Mouse (Mus musculus) stomach, embryonic 14.5 days (tissue): ENCODE data around the gene Zbtb8os. TPM values are rescaled to one million over a fixed set of nuclear protein-coding genes. Genes with fewer than 3 reads are reported as not detected.

Source experiments
- ATAC-seq: fragments of 200-750 bp; cut with Nextera tagmentation; 2 replicates; pipeline ENCODE4 v1.8.0; 2017; ENCODE audit warnings: low read depth, moderate TSS enrichment; ENCODE audit not compliant: insufficient number of reproducible peaks, insufficient read depth, low FRiP score
- H3K27ac ChIP-seq: fragments of 300-500 bp; sonication (generic); 2 replicates; pipeline ENCODE4 v1.5.1; 2014; ENCODE audit warnings: mild to moderate bottlenecking, low read length, moderate library complexity, mixed read lengths
- H3K27me3 ChIP-seq: fragments of 300-500 bp; sonication (generic); 2 replicates; pipeline ENCODE4 v1.6.1; 2014; ENCODE audit warnings: low read length, control low read depth, mixed read lengths; ENCODE audit not compliant: control insufficient read depth, insufficient read depth
- H3K36me3 ChIP-seq: fragments of 300-500 bp; sonication (generic); 2 replicates; pipeline ENCODE4 v1.6.1; 2014; ENCODE audit warnings: mild to moderate bottlenecking, control low read depth, low read length, moderate library complexity, mixed read lengths; ENCODE audit not compliant: control insufficient read depth, insufficient read depth
- H3K4me1 ChIP-seq: fragments of 300-500 bp; sonication (generic); 2 replicates; pipeline ENCODE4 v1.6.1; 2014; ENCODE audit warnings: low read length, control low read depth, mixed read lengths; ENCODE audit not compliant: control insufficient read depth, insufficient read depth
- H3K4me2 ChIP-seq: fragments of 300-500 bp; sonication (generic); replicated peaks from 2 replicates; pipeline ENCODE4 v1.6.1; 2014; ENCODE audit warnings: low read depth, low read length, control low read depth
- H3K4me3 ChIP-seq: fragments of 300-500 bp; sonication (generic); 2 replicates; pipeline ENCODE4 v1.5.1; 2014; ENCODE audit warnings: low read depth, low read length, control low read depth
- H3K9ac ChIP-seq: fragments of 300-500 bp; sonication (generic); replicated peaks from 2 replicates; pipeline ENCODE4 v1.6.1; 2014; ENCODE audit warnings: low read depth, mild to moderate bottlenecking, control low read depth, low read length, moderate library complexity, mixed read lengths
- H3K9me3 ChIP-seq: fragments of 300-500 bp; sonication (generic); 2 replicates; pipeline ENCODE4 v1.6.1; 2016; ENCODE audit warnings: low read depth, low read length, control low read depth; ENCODE audit not compliant: control insufficient read depth
- WGBS: fragments of 180-500 bp; shearing (Covaris S2); extraction: QIAGEN DNeasy Blood & Tissue Kit; methylation state at CpG from one replicate; pipeline ENCODE4 v1.1.7; 2014; 5-methylcytosine and 5-hydroxymethylcytosine counted together
- polyA plus RNA-seq: library from polyadenylated mRNA; unstranded; fragments of >200 nt; fragmentation: Nextera tagmentation; extraction: Ambion mirVana; gene quantifications from 2 replicates; pipeline ENCODE4 v1.2.1, GENCODE M21; 2014

Gene Zbtb8os
- polyA plus RNA-seq, 1 experiment from 2014 or later = 52.2 TPM

DNA sequence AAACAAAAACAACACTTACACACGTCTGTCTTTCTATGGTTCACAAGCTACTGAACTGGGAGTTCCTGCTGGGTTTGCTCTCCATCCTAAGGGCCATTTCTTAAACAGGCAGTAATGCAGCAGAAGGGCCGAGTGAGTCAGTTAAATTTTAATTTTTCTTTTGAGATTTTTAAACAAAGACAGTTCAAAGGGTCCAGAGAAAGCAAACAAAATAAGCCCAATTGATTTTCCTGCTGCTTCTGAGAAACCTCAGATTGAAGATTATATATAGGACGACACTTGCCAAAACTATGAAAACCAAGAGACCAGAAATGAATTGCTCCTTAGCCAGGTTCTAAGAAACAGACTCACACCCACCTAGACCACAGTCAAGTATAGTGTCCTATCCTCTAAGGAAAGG is 21.6 kb upstream of the Zbtb8os start:
- Histone ChIP-seq H3K4me2 (no peak overlapping the region), H3K36me3 (peaks cover 84% of the 10 kb centered on the region), H3K4me3 (no peak overlapping the region), H3K27ac (no peak overlapping the region), H3K27me3 (no peaks in the 10 kb centered on the region), H3K9ac (no peak overlapping the region), H3K4me1 (no peaks in the 10 kb centered on the region), H3K9me3 (no peaks in the 10 kb centered on the region)
- ATAC-seq = no peak
- WGBS = 60% methylated on average over 3 of the region's 3 CpGs

DNA sequence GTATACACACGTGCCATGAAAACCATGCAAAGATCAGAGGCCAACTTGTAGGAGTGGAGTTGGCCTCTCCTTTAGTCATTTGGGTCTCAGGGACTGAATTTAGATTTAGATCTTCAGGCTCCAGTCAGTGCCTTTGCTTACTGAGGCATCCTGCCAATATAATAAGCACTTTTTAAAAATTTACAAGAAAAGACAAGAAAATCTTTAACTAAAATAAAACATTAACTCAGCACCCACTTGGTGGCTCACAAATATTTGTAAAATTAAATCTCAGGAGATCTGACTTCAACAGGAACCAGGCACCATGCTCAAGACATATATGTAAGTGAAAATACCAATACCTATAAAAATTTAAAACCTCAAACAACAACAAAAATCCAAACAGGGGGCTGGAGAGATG is 14.6 kb upstream of the Zbtb8os start:
- no peaks in the 10 kb centered on the region for H3K27me3 ChIP-seq
- ATAC-seq = no peak
- peaks cover 73% of the 10 kb centered on the region for H3K36me3 ChIP-seq
- 0 out of 2 replicates have a peak, but pooled peaks cover 3% of the 10 kb centered on the region for H3K4me1 ChIP-seq
- H3K4me3 ChIP-seq = no peak overlapping the region
- no peaks in the 10 kb centered on the region for H3K9me3 ChIP-seq
- no peak overlapping the region for H3K4me2 ChIP-seq
- 86% methylated on average over 1 of the region's 1 CpGs for WGBS
- no peak overlapping the region for H3K9ac ChIP-seq
- H3K27ac ChIP-seq = no peak overlapping the region

DNA sequence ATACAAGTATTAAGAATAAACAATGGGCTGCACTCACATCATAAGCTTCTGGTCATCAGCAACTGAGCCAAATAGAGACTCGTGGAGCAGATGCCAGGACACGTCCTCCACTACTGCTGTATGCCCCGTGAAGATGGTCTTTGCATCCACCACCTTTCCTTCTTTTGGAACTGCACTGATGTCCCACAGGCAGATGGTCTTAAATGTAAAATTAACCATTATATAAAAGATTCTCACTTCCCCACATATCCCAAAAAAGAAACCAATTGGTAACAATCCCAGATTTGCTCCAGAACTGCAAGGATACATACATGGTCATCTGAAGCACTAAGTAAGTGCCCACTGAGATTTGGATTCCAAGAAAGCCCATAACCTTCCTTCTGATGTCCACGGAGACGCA is 13.5 kb upstream of the Zbtb8os start:
- Histone ChIP-seq H3K4me1 (0 out of 2 replicates have a peak, but pooled peaks cover 3% of the 10 kb centered on the region), H3K9me3 (no peaks in the 10 kb centered on the region), H3K27me3 (no peaks in the 10 kb centered on the region), H3K4me3 (no peak overlapping the region), H3K36me3 (peaks cover 71% of the 10 kb centered on the region), H3K4me2 (no peak overlapping the region), H3K9ac (no peak overlapping the region), H3K27ac (no peak overlapping the region)
- 95% methylated on average over 5 of the region's 5 CpGs for WGBS
- ATAC-seq = no peak

DNA sequence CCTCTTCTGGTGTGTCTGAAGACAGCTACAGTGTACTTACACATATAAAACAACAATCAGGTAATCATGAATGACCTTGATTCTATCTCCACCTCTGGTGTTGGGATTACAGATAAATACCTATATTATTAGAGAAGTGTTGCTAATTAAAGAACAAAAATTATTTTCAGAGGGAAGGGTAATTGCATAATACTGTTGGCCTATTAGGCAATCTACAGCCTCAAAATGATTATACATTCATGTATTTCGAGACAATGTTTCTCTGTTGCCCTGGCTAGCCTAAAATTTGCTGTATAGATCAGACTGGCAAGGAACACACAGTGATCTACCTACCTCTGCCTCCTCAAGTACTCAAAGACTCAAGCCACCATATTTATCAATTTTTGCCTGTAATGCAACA is 12.0 kb upstream of the Zbtb8os start:
- Histone ChIP-seq H3K4me3 (no peak overlapping the region), H3K9me3 (no peaks in the 10 kb centered on the region), H3K4me2 (no peak overlapping the region), H3K27me3 (no peaks in the 10 kb centered on the region), H3K27ac (no peak overlapping the region), H3K9ac (no peak overlapping the region), H3K4me1 (0 out of 2 replicates have a peak, but pooled peaks cover 3% of the 10 kb centered on the region), H3K36me3 (peaks cover 71% of the 10 kb centered on the region)
- WGBS = 91% methylated on average over 1 of the region's 1 CpGs
- ATAC-seq = no peak

DNA sequence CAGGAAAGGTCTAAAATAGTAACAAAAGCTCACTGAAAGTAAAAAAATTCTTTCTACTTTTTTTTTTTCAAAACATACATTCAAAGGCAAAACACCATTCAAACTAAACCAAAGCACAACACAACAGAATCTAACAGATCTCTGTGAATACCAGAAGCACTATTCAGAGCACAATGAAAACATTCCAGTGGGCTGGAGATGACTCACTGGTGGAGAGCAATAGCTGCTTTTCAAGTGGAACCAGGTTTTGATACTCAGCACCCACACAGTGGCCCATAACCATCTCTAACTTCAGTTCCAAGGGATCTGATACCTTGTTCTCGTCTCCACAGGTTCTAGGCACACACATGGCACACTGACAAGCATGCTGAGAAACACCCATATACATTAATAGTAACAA is 10.7 kb upstream of the Zbtb8os start:
- no peak for ATAC-seq
- no peak overlapping the region for H3K27ac ChIP-seq
- H3K4me1 ChIP-seq = 0 out of 2 replicates have a peak, but pooled peaks cover 3% of the 10 kb centered on the region
- no peak overlapping the region for H3K4me2 ChIP-seq
- H3K27me3 ChIP-seq = no peaks in the 10 kb centered on the region
- no peak overlapping the region for H3K4me3 ChIP-seq
- H3K36me3 ChIP-seq = peaks cover 66% of the 10 kb centered on the region
- no peak overlapping the region for H3K9ac ChIP-seq
- WGBS = 74% methylated on average over 1 of the region's 1 CpGs
- no peaks in the 10 kb centered on the region for H3K9me3 ChIP-seq

DNA sequence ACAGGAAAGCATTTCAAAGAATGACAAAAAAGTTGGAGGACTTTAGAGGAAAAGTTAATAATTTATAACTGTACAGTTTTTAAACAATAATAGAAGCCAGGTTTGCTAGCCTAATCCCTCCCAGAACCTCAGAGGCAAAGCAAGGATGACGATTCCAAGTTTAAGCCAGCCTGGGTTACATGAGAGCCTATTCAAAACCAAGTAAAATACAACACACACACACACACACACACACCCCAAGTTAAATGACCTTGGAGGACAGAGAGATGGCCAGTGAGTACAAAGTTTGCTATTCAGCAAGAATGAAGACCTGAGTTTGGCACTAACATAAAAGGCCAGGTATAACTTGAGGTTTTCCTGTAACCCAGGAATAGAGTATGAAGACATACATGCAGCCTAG is 9.3 kb upstream of the Zbtb8os start:
- Histone ChIP-seq H3K4me1 (0 out of 2 replicates have a peak, but pooled peaks cover 3% of the 10 kb centered on the region), H3K27ac (no peak overlapping the region), H3K9me3 (no peaks in the 10 kb centered on the region), H3K4me3 (no peak overlapping the region), H3K9ac (no peak overlapping the region), H3K27me3 (no peaks in the 10 kb centered on the region), H3K36me3 (peaks cover 61% of the 10 kb centered on the region), H3K4me2 (no peak overlapping the region)
- ATAC-seq = no peak
- 47% methylated on average over 1 of the region's 1 CpGs for WGBS

DNA sequence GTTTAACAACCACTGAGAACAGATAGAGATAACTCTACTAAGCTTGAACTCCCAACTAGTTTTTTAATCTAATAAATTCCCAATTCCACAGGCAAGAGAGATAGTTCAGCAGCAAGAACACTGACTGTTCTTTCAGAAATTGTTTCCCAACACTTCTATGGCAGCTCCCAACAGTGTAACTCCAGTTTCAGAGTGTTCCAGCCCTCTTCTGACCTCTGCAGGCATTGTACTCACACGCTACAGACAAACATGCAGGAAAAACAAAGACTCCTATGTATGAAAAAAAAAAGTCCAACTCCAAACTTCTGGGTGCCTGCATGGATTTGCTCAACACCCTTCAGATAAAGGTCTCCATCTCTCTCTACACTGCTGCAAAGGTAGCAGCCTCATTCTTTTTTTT is 2.6 kb upstream of the Zbtb8os start:
- ATAC-seq = no peak
- Histone ChIP-seq H3K4me2 (peak overlapping the region; percentile 60), H3K36me3 (peaks cover 35% of the 10 kb centered on the region), H3K27me3 (no peaks in the 10 kb centered on the region), H3K9ac (no peak overlapping the region), H3K27ac (no peak overlapping the region), H3K4me3 (peak overlapping the region; percentile 96; the same call in 1 of the 2 replicates), H3K9me3 (no peaks in the 10 kb centered on the region), H3K4me1 (peaks cover 14% of the 10 kb centered on the region)
- WGBS = 32% methylated on average over 1 of the region's 1 CpGs

DNA sequence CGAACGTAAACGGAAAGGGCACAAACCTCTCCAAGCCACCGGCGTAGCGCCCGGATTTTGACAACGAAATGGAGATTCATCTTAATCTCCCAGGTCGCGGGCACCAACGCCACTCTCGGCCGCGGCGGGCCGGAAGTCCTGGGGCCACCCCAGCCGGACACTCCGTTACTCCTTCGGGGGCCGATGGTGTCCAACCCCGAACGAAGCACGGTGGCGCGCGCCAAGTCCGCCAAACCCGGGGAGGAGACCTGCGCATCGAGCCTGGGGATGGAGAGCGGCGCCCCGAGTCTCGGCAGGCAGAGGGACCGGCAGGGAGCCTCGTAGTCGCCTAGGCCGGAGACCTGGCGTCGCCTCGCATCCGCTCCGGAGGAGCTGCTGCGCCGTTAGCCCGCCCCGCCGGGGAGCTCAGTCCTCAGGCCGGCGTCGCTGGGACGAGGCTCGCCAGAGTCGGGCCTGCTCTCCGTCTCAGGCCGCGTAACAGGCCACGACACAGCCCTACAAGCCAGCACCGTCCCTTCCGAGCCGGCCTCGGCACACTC is 749 bp upstream of the Zbtb8os start:
- Histone ChIP-seq H3K4me2 (peak overlapping the region; percentile 60), H3K27ac (peak overlapping the region; percentile 98), H3K4me3 (peak overlapping the region; percentile 96), H3K36me3 (peaks cover 22% of the 10 kb centered on the region; the same call in 1 of the 2 replicates), H3K9me3 (no peaks in the 10 kb centered on the region), H3K4me1 (peaks cover 14% of the 10 kb centered on the region), H3K9ac (peak overlapping the region; percentile 87), H3K27me3 (no peaks in the 10 kb centered on the region)
- 0% methylated on average over 62 of the region's 62 CpGs for WGBS
- no peak for ATAC-seq

DNA sequence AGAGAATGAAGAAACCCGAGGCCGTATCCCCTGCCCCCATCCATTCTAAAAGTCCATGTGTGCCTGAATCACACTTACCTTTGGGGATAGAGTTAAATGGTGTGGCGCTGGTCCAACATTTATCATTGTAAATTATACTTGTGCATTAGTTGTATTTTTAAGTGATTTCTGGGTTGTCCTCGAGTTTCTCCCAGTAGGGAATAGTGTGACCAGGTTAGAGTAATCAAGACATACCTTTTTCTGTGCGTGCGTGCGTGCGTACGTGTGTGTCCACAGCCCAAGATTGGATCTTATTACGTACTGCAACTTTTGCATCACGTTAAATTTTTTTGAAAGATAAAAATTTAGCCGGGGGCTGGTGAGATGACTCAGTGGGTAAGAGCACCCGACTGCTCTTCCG is 796 bp downstream of the Zbtb8os start:
- Histone ChIP-seq H3K4me1 (peaks cover 14% of the 10 kb centered on the region), H3K4me3 (peak overlapping the region; percentile 96), H3K9me3 (no peaks in the 10 kb centered on the region), H3K27ac (peak overlapping the region; percentile 99), H3K9ac (peak overlapping the region; percentile 37; the same call in 1 of the 2 replicates), H3K27me3 (no peaks in the 10 kb centered on the region), H3K4me2 (peak overlapping the region; percentile 74), H3K36me3 (peaks cover 15% of the 10 kb centered on the region; the same call in 1 of the 2 replicates)
- no peak for ATAC-seq
- WGBS = 44% methylated on average over 14 of the region's 14 CpGs
